Mouse (Mus musculus): Measurements from ENCODE around the gene Gm20388.

DNA sequence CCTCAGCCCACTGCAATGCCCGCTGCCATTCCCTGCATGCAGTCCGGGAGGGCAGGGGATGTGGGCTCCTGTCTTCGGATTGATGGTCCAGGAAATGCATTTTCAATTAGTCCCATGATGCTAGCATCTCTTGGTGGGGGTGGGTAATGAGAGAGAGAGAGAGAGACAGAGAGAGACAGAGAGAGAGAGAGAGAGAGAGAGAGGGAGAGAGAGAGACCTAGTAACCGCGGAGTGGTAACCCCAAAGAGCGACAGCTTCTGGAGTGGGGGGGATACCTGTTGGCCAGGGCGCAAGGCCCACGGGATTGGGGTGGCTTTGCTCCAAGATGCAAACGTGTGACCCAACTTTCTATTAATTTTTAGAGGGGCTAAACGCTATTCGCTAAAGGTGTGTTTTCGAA, 1818.7 kb downstream of the Gm20388 start, which contains the start of gene Jph3:
- TF ChIP-seq CTCF (IDR thresholded peaks at IDR 0.05; ENCODE audit: low read depth, low read length): no peak
- TF ChIP-seq GATA1 (IDR thresholded peaks at IDR 0.05; ENCODE audit: borderline replicate concordance, low read length): no peak
- no peak for TF ChIP-seq TAL1 (conservative IDR thresholded peaks at IDR 0.05; ENCODE audit: low read depth, low read length)
- TF ChIP-seq POLR2AphosphoS5 (IDR thresholded peaks at IDR 0.05; ENCODE audit: insufficient replicate concordance, low read depth, low read length): no peak
- TF ChIP-seq GATA2 (IDR thresholded peaks at IDR 0.05; ENCODE audit: borderline replicate concordance, low read depth, low read length): no peak

Measured in G1E (cell line).